Mouse (Mus musculus) ovary, postnatal 36 days (tissue): ENCODE measurements at regions not wholly inside any gene's neighbourhood (a gene's known extent, or its start where the extent isn't known, plus 50 kb on each side); places are given as distances from the start of the nearest gene placed in this dataset.

Source experiments
- DNase-seq: peaks from one replicate; pipeline ENCODE4 v3.0.0; 2022; ENCODE audit warnings: low spot score, mixed read lengths

DNA sequence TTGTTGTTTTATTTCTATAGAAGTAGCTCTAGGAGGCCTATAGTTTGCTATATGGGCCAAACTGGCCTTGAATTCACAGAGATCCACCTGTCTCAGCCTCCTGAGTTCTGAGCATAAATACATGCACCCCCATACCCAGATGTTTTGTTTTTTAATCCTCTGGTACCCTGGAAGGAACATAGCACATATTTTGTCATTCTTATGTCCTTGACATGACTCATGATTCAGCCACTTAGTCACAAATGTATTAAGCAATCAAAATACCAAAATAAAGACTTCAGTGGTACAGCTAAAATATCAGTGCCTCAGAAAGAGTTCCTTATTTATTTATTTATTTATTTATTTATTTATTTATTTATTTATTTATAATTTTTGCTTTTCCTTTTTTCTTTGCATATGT is 1428.3 kb downstream of the Gsdmc2 start:
- DNase-seq = no peak

DNA sequence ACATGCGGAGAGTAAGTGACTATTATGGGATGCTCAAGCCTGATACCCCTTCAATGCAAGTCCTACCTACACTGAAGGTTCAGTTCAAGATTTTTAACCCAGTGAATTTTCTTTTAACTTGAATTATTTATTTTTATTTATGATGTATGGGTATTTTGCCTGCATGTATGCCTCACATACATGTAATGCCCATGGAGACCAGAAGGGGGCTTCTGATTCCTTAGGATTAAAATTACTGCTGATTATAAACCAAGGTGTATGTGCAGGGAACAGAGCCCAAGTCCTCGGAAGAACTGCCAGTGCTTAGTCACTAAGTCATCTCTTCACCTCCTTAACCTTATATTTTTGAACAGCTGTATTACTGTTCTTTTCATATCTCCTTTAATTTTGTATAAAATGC is 1431.3 kb downstream of the Gsdmc2 start:
- DNase-seq = no peak

- no peak for DNase-seq
These were observed 1442.8 kb downstream of the Gsdmc2 start for GRCm38 (mm10) chr15:62402142-62402541.

- DNase-seq = no peak
These were observed 1443.9 kb downstream of the Gsdmc2 start for GRCm38 (mm10) chr15:62400984-62401609.

GRCm38 (mm10) chr15:62399381-62399780 is 1445.6 kb downstream of the Gsdmc2 start:
- no peak for DNase-seq

- no peak for DNase-seq
These were observed 1448.0 kb downstream of the Gsdmc2 start for GRCm38 (mm10) chr15:62397009-62397408.

GRCm38 (mm10) chr15:62395377-62395776 is 1449.6 kb downstream of the Gsdmc2 start:
- DNase-seq = no peak

- DNase-seq = no peak
These were observed 1451.6 kb downstream of the Gsdmc2 start for GRCm38 (mm10) chr15:62393416-62393815.

DNA sequence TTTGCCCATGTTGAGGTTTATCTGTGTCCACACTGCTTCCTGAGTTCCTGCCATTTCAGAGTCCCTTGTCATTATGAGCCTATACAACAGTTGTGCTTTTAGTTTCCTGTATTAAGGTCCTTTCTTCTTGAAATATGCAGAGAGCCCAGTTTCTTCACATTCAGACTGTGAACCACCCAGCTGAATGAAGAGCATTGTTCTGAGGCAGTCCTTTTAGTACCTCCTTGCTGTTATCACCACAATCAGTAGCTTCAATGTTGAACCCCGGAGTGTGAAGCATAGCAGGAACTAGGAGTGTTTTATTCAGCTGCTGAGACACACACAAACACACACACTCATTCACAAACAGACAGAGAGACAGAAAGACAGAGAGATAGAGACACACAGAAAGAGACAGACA is 1452.1 kb downstream of the Gsdmc2 start:
- DNase-seq = no peak

DNA sequence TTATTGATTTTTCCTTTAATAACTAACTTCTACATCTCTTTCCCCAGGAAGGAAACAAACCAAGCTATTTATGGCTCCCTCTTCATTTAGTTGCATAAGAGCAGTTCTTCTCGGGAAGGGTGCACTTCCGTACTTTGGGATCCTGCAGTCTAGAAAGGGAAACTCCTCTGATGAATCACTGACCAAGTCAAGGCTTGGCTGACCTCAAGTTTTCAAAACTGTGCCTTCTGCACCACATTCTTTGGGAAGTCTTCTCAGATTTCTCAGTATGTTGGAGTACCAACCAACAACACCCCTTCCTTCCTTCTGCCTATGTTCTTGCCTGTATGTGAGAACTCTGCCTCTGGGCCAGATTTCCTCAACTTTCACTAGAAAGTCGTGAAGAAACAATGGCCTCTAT is 1452.6 kb downstream of the Gsdmc2 start:
- no peak for DNase-seq

DNA sequence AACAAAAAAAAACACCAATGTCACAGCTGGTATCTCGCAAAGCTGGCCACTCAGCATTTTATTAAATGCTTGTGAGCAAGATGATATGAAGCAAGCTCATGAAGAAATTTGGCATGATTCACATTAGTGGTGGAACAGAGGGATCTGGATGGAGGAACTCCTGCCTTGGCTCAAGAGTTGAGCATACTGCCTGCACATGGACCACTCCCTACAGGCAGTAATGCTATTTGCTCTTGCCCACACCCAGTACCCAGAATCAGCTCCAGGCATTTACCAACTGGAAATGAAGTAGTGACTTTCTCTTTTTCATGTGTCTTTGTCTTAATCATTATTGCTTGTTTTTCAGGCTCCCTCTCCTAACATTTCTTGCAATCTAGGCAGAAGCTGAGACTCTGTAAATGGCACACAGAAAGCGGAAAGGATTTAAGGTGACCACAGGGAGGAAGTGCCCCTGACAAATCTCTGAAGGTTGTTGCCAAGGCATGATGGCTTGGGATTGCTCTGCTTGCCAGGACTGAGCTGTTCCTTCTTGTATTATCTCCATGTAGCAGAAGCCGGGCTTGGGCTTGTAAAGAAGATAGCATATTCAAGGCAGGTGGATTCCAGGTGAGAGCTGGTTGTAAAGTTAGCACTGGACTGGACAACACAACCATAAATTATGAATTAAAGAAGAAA is 1455.4 kb downstream of the Gsdmc2 start:
- DNase-seq = no peak

DNA sequence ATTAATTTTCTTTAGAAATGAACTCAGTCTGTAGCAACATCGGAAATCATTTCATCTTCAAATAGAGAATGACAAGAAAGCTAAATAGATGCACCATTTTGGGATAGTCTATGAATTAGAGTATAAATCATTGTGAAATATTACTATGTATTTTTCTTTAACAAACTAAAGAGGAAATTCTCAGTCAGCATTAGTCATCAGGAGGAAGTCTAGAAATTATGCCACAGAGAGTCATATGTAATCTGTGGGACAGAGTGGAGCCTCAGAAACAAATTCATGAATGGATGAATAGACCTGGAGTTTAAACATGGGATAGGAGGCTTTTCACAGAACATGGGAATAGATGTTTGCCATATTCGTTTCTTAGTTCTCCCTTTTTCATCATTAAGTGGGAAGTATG is 1459.4 kb upstream of the A1bg start:
- DNase-seq = no peak

DNA sequence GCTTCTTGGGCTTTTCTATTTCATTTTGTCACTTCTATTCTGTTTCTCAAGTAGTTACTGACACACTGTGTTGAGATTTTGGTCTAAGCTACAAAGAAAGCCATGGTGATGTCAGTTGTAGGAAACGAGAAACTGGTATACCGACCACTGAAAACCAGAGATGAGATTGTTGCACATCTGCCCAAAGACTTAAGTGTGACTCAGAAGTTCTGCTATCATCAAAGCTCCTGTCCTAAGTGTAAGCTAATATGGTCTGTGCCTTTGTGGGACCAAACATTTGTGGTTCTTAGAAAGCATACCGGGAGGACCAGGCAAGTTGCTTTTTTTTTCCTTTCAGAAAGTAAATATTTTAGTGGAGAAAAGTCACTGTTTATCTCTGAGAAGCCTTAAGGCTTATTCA is 1451.8 kb upstream of the A1bg start:
- DNase-seq = no peak

DNA sequence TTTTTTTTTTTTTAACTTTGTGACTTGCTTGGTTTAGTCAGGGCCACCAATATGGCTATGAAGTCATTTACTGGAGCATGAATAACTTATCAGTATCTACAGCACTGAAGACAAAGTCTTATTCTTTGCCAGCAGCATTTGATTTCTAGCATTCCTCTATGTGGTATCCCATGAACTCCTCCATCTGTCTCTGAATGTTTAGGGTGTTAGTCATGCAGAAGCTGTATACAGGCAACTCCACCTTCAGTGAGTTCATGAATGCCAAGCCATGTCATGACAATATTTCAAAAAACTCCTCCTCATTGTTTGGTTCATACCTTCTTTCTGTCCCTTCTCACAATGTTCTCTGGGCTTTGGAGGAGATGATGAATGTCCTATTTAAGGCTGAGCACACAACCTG is 1438.4 kb upstream of the A1bg start:
- DNase-seq = no peak

DNA sequence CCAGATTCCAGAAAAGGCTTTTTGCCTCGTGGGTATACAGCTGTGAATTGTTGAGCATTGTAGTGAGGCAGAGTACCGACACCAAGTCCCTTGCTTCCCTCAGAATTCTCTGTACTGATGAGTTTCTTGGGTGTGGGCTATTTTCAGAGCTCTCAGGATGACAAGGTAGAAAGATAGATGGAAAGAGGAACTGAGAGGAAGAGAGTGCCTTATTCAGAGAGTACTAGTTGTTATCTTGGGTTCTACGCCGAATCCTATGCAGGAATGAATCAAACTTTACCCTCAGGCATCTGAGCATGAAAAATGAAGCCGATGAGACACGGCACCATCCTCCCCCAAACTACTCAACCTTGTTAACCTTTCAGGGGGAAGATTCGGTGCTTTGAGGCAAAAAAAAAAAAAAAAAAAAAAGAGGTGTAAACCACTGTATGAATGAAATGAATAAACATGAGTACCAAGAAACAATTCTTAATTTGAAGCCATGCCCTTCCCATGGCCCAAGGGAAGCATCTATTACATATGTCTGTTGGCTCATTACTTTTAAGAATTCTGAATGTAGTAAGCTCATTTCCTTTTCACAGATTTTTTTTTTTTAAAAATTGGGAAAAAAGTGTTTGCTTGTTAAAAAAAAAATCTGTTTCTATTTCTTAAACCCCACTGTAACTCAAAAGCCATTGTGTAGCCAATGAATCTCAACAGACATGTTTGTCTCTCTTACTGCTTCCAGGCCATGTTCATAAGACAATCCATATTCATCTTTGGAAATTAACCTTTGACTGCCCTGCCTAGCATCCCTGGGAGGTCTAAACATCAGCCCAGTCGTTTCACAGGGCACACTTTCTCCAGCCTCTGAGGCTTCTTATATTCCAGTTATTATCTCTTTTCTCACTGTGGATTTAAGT is 1435.8 kb upstream of the A1bg start:
- DNase-seq = no peak

DNA sequence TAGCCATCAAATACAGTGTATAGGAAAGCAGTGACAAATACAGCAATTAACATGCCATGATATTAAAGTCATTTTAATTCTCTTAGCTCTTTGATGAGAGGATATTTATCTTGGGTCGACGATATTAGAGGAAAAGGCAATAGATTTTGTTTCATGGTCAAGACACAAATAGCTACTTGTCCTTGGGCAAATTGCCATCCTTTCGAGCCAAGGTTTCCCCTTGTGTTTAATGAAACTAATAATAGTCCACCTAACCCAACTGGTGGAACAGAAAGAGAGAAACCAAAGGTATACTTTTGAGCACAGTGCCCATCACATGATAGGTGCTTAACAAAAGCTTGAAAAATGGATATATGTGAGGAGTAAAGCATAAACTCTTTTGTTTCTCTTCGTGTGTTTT is 1431.0 kb upstream of the A1bg start:
- no peak for DNase-seq

- no peak for DNase-seq
These were observed 1428.3 kb upstream of the A1bg start for GRCm38 (mm10) chr15:62350862-62351757.

- DNase-seq = no peak
These were observed 1427.2 kb upstream of the A1bg start for GRCm38 (mm10) chr15:62349981-62350380.

DNA sequence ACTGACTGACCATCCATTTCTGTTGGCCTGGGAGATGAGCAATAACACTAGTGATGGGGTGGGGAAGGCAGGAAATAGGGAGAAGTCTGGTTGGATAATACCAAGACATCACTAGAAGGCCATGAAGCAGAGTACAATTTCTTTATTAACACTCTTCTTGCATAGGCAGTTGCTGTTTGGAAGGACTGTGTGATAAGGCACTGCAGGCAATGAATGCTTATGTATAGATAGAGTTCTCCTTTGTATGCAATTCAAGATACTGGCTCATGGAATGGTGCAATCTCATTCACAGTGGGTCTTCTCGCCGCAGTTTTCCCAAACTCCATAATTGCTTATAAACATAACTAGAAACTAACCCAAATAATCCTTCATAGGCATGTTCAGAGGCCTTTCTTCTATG is 1426.1 kb upstream of the A1bg start:
- DNase-seq = no peak

GRCm38 (mm10) chr15:62347697-62348096 is 1424.9 kb upstream of the A1bg start:
- DNase-seq = no peak

GRCm38 (mm10) chr15:62345893-62346292 is 1423.1 kb upstream of the A1bg start:
- no peak for DNase-seq
